Mouse (Mus musculus) urinary bladder, postnatal 10 days (tissue): Measurements from ENCODE around the gene Rhbdl2.

Experiments
- DNase-seq: peaks from one replicate; pipeline ENCODE4 v3.0.0; 2022; ENCODE audit warnings: low spot score

Gene Rhbdl2

DNA sequence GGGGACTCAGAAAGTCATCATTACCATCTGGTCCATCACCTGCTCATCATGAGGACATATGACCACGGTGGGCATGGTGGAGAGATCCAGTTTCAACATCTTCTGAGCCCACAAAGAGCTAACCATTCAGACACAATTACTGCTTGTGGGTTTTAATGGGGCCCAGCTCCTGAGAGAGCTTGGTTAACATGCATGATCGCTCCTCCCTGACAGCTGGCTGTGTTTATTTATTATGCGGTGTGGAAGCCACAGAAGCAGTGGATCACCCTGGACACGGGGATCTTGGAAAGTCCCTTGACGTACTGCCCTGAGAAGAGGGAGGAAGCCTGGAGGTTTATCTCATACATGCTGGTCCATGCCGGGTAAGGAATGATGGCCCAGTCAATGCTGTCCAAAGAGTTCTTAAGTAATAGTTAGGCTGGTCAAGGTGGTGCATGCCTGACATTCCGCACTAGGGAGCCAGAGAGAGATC, 26.4 kb downstream of the Rhbdl2 start:
- DNase-seq: no peak

DNA sequence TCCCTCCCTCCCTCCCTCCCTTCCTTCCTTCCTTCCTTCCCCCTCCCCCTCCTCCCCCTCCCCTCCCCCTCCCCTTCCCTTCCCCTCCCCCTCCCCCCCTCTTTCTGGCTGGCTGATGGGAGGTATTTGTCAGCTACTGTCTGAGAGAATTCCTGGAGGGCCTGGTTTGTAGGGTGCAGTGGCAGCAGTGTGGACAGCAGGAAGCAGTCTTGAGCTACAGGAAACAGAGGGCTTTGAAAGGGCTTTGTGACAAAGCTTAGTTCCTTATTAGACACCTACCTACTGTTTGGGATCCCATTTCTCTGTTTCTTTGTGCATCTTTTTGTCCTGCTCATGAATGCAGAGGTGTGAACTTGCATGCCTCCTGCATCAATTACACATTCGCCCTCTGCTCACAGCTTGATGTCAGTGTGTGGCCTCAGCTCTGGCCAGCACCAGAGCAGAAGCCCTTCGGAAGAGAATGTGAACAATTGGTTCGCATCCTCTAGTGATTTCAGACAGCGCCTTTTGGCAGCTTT, 31.5 kb downstream of the Rhbdl2 start:
- DNase-seq: no peak

DNA sequence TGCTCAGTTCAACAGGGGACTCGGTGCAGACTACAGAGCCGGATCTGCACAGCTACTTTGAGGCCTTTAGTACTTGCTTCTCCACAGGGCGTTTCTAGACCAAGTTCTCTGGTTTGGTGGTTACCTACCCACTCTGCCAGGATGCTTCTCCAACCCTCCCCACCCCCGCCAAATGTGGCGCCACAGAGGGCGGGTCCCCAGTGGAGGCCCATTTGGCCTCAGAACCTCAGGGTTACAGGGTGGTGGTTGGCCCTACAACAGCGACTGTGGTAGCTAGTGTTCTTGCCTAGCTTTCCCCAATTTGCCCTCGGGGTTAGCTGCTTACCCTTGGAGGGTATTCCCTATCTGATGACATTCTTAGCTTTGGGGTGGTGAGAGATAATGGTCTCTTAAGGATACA, 54.5 kb downstream of the Rhbdl2 start:
- DNase-seq: no peak

DNA sequence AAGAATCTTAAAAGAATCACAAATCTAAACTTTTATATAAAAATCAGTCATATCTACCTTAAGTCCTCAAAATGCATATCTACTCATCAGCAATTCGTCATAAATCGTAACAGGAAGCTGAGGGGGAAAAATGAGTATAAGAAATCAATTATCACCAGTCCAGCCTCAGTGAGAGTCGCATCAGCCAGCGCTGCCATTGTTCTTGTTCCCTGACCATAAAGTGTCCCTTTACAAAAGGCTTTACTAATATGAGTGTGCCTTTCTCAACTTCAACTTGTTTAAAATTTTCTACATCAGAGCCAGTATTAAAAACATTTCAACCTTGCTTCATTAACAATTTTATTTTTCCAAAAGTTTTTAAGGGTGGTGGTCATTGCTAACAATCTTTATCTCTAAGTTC, 69.2 kb downstream of the Rhbdl2 start:
- no peak for DNase-seq

DNA sequence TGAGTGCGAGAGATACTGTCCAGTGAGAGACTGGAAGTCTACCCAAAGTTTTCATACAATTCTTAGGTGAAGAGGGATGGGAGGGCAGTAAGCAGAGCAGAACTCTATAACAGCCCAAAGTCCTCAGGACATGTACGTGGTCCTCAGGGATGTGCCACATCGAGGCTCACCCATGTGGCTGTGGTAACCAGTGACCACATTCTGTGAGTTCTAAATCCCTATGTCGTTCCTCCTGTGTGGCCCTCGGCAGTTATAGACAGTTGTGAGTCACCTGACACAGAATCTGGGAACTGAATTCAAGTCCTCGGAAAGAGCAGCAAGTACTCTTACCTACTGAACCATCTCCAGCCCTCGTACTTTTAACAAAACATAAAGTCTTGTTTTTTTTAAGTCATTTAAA, 70.4 kb downstream of the Rhbdl2 start:
- DNase-seq: no peak

DNA sequence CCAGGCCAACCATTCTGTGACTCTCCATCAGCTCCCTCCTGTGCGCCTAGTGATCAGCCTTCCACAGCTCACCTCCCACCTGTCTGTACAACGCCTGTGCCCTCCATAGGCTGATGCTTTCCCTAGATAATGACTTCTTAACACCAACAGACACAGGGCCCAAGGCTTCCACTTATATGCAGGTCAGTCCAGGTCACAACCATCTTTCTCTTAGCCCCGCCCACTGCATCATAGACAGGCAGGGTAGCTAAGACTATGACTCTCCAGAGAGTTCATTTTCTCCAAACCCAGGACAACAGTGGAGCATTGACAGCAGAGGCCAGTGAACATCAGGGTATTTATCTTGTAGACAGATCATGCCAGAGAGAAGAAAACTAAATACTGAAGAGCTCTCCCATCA, 71.7 kb downstream of the Rhbdl2 start, which contains the start of gene 4933427I04Rik:
Gene 4933427I04Rik (plus strand): TSS at position 301 of the 400 bp plus-strand sequence.
- no peak for DNase-seq

DNA sequence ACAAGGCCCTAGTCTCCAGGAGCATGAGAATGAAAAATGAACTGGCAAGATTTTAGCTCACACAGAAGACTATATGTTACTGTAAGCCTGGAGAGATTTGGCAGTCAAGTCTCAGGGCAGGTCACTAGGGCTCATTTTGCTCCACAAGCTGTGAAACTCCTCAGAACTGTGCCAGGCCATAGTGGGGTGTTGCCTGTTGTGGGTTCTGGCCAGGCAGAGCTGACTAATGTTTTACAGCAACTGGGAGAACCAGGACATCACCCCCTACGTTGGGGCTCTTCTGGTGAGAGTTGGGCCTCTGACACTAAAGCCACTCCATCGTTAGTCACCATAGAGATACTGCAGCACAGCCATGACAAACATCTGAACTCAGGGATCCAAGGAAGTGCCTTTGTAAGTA, 72.1 kb downstream of the Rhbdl2 start:
- DNase-seq: no peak

DNA sequence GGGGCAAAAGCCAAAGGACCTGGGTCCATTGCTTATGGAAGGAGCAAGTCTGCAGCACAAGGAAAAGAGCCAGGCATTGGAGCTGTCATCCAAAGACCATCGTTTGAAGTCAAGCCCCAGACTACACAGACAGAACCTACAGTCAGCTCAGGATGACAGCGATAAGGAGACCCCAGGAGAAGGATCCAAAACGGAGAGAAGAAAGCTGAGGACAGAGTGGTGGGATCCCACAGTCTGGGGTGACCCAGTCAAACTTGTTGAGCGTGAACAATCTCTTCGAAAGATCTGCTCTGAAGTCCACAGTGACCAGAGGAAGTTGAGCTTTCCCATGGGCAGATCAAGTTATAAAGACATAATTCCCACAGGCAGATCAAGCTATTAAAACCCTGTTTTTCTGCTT, 72.9 kb downstream of the Rhbdl2 start:
- DNase-seq: no peak
